Mouse (Mus musculus): ENCODE measurements around the gene Naaladl1. TPM values are rescaled to one million over a fixed set of nuclear protein-coding genes. Genes with fewer than 3 reads are reported as not detected.

The Naaladl1 gene
- total and polyA plus RNA-seq, 3 experiments = 0.35 to 1.7 TPM; not detected in 1

DNA sequence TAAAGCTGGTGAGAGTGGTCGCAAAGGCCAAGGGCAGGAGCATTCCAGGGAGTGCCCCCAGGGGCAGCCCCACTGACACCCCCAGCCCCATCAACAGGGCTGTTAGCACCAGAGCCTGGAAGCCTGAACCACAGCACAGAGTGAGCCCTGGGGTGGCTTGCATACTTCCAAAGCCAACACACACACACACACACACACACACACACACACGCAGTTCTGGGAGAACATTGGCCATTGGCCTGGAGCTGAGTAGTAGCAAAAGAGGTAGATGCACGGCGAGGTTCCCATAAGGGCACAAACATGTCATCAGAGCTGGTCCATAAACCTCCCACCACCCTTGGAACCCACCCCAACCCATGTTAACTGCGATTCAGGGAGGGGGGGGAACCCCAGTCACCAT lies 39.0 kb upstream of the Naaladl1 start:
- Histone ChIP-seq H3K4me1 (ENCODE audit: control insufficient read depth in 1 of 2, insufficient read depth in 2 of 2, low read length in 2 of 2) (peaks cover 0 to 13% of the 10 kb centered on the region in 2 experiments; a peak in 3 of 4 replicates), H3K4me3 (ENCODE audit: control insufficient read depth in 1 of 2, insufficient read depth in 1 of 2, low read depth in 2 of 2, low read length in 2 of 2) (peak overlapping the region; percentile 40 to 49; a peak in 3 of 4 replicates), H3K9me3 (replicated peaks; ENCODE audit: insufficient read depth, low read length) (no peaks in the 10 kb centered on the region), H3K27ac (ENCODE audit: control insufficient read depth, low read depth, low read length) (no peak overlapping the region), H3K79me2 (ENCODE audit: control insufficient read depth, insufficient read depth, low read length, poor library complexity) (peaks cover 12% of the 10 kb centered on the region), H3K36me3 (ENCODE audit: control insufficient read depth in 1 of 2, insufficient read depth in 2 of 2, low read length in 2 of 2) (peaks cover 0 to 6% of the 10 kb centered on the region in 2 experiments; a peak in 1 of 4 replicates), H3K9ac (ENCODE audit: control insufficient read depth, low read depth, low read length, poor library complexity, severe bottlenecking) (peak overlapping the region; percentile 75), H3K27me3 (ENCODE audit: control insufficient read depth in 1 of 2, insufficient read depth in 2 of 2, low read length in 2 of 2) (no peaks in the 10 kb centered on the region)
- TF ChIP-seq ZC3H11A (IDR thresholded peaks at IDR 0.05; ENCODE audit: low read depth, low read length) (no peak), RAD21 (IDR thresholded peaks at IDR 0.05; ENCODE audit: low read depth, low read length) (no peak), TAL1 (IDR thresholded peaks at IDR 0.05; ENCODE audit: low read length) (no peak), BHLHE40 (IDR thresholded peaks at IDR 0.05; ENCODE audit: borderline replicate concordance, low read depth, low read length) (0 out of 2 replicates have a peak, but pooled peaks have one; percentile 9), JUND (IDR thresholded peaks at IDR 0.05; ENCODE audit: low read depth, low read length) (no peak), UBTF (IDR thresholded peaks at IDR 0.05; ENCODE audit: borderline replicate concordance, insufficient read depth, low read depth, low read length) (no peak), ELF1 (IDR thresholded peaks at IDR 0.05; ENCODE audit: low read depth, low read length) (0 out of 2 replicates have a peak, but pooled peaks have one; percentile 18), GABPA (IDR thresholded peaks at IDR 0.05; ENCODE audit: low read depth, low read length) (no peak), MYB (IDR thresholded peaks at IDR 0.05; ENCODE audit: low read depth, low read length) (no peak)
- DNase-seq (ENCODE audit: low read depth, low spot score) = no peak

DNA sequence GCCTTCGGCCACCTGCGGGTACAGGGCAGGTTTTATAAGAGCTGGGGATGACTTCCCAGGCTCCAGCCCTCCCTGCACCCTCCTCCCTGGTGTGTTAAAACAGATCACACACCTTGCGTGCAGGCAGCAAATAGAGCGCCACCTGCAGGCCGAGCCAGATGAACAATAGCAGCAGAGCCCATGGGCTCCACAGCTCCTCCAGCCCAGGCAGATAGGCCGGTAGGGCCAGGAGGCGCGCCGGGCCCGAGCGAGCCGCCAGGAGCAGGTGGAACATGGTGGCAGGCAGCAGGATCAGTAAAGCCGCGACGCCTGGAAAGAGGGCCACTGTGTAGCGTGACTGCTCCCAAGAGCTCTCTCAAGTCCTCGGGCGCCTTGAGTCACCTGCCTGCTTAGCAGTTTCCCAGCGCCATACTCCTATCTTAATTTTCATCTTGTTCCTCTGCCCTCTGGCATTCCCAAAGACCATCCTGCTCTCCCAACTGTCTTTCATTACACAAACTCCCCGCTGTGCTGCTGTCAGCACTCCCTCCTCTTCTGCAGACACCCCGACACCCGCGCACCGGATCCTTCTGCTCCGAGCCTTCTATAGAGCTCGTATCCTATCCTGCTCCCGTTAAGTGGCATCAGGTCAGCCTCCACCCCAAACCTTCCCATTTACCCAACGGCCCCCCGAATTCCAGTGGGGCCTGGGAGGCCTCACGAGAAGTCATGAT lies 38.4 kb upstream of the Naaladl1 start:
- H3K9me3 ChIP-seq (replicated peaks; ENCODE audit: insufficient read depth, low read length) = no peaks in the 10 kb centered on the region
- H3K4me1 ChIP-seq (ENCODE audit: control insufficient read depth in 1 of 2, insufficient read depth in 2 of 2, low read length in 2 of 2) = peaks cover 0 to 12% of the 10 kb centered on the region in 2 experiments; a peak in 3 of 4 replicates
- peak overlapping the region; percentile 15 for H3K27ac ChIP-seq (ENCODE audit: control insufficient read depth, low read depth, low read length)
- peak; percentile 93 for DNase-seq (ENCODE audit: low read depth, low spot score)
- no peaks in the 10 kb centered on the region for H3K27me3 ChIP-seq (ENCODE audit: control insufficient read depth in 1 of 2, insufficient read depth in 2 of 2, low read length in 2 of 2)
- H3K79me2 ChIP-seq (ENCODE audit: control insufficient read depth, insufficient read depth, low read length, poor library complexity) = peaks cover 6% of the 10 kb centered on the region
- H3K4me3 ChIP-seq (ENCODE audit: control insufficient read depth in 1 of 2, insufficient read depth in 1 of 2, low read depth in 2 of 2, low read length in 2 of 2) = peak overlapping the region; percentile 49 to 73
- H3K9ac ChIP-seq (ENCODE audit: control insufficient read depth, low read depth, low read length, poor library complexity, severe bottlenecking) = peak overlapping the region; percentile 75
- H3K36me3 ChIP-seq (ENCODE audit: control insufficient read depth in 1 of 2, insufficient read depth in 2 of 2, low read length in 2 of 2) = peaks cover 0 to 6% of the 10 kb centered on the region in 2 experiments; a peak in 1 of 4 replicates
- TF ChIP-seq NRF1 (IDR thresholded peaks at IDR 0.05; ENCODE audit: insufficient read depth, low read depth, low read length, poor library complexity, severe bottlenecking) = no peak
- no peak for TF ChIP-seq MEF2A (IDR thresholded peaks at IDR 0.05; ENCODE audit: extremely low read depth, insufficient replicate concordance, low read depth, low read length, poor library complexity, severe bottlenecking)
- TF ChIP-seq SIN3A (IDR thresholded peaks at IDR 0.05; ENCODE audit: low read length) = peak; percentile 49
- no peak for TF ChIP-seq NELFE (IDR thresholded peaks at IDR 0.05; ENCODE audit: low read depth, low read length)
- no peak for TF ChIP-seq MAFK (IDR thresholded peaks at IDR 0.05; ENCODE audit: borderline replicate concordance, low read depth, low read length)
- TF ChIP-seq ZNF384 (IDR thresholded peaks at IDR 0.05; ENCODE audit: low read depth, low read length) = no peak
- no peak for TF ChIP-seq TCF12 (IDR thresholded peaks at IDR 0.05; ENCODE audit: low read depth, low read length)
- no peak for TF ChIP-seq GABPA (IDR thresholded peaks at IDR 0.05; ENCODE audit: low read depth, low read length)
- no peak for TF ChIP-seq POLR2AphosphoS2 (IDR thresholded peaks at IDR 0.05; ENCODE audit: low read length)
- TF ChIP-seq CHD1 (IDR thresholded peaks at IDR 0.05; ENCODE audit: low read depth, low read length) = no peak
- TF ChIP-seq RAD21 (IDR thresholded peaks at IDR 0.05; ENCODE audit: low read depth, low read length) = peak; percentile 28
- peak; percentile 46 for TF ChIP-seq MAZ (IDR thresholded peaks at IDR 0.05; ENCODE audit: low read depth, low read length)
- peak; percentile 41; the same call in 1 of the 2 replicates for TF ChIP-seq MYC (IDR thresholded peaks at IDR 0.05; ENCODE audit: low read depth, low read length)
- no peak for TF ChIP-seq TBP (IDR thresholded peaks at IDR 0.05; ENCODE audit: low read depth, low read length)
- TF ChIP-seq GATA1 (IDR thresholded peaks at IDR 0.05; ENCODE audit: low read depth, low read length) = no peak
- peak; percentile 20 for TF ChIP-seq HCFC1 (IDR thresholded peaks at IDR 0.05; ENCODE audit: low read depth, low read length)
- peak; percentile 75 to 95 (median 92) for TF ChIP-seq CTCF (IDR thresholded peaks at IDR 0.05 in 2 of 3, conservative IDR thresholded peaks at IDR 0.05 in 1 of 3; ENCODE audit: control insufficient read depth in 1 of 3, insufficient read depth in 1 of 3, low read depth in 2 of 3, low read length in 3 of 3, poor library complexity in 1 of 3, severe bottlenecking in 1 of 3)
- no peak for TF ChIP-seq USF1 (IDR thresholded peaks at IDR 0.05; ENCODE audit: low read depth, low read length)
- TF ChIP-seq UBTF (IDR thresholded peaks at IDR 0.05; ENCODE audit: borderline replicate concordance, insufficient read depth, low read depth, low read length) = peak; percentile 45; the same call in 1 of the 2 replicates
- no peak for TF ChIP-seq MXI1 (IDR thresholded peaks at IDR 0.05; ENCODE audit: low read depth, low read length)
- no peak for TF ChIP-seq KAT2A (conservative IDR thresholded peaks at IDR 0.05; ENCODE audit: low read depth, low read length)
- no peak for TF ChIP-seq RCOR1 (IDR thresholded peaks at IDR 0.05; ENCODE audit: low read depth, low read length)
- TF ChIP-seq TAL1 (IDR thresholded peaks at IDR 0.05; ENCODE audit: low read length) = no peak
- TF ChIP-seq ZKSCAN1 (IDR thresholded peaks at IDR 0.05; ENCODE audit: low read depth, low read length) = no peak
